Mouse (Mus musculus): ENCODE data around the gene Igsf8. TPM values are rescaled to one million over a fixed set of nuclear protein-coding genes. Genes with fewer than 3 reads are reported as not detected.
A peak's percentile ranks its signal among the peaks of the same experiment; 100 is the strongest.

Igsf8 gene
- polyA plus RNA-seq, 1 experiment from 2014 or later = 20.6 TPM

GRCm38 (mm10) chr1:172305635-172306034 lies 44.2 kb downstream of the Igsf8 start:
- 42% methylated on average over 3 of the region's 3 CpGs for WGBS (ENCODE audit: insufficient replicate concordance)
- no peaks in the 10 kb centered on the region for H3K36me3 ChIP-seq (ENCODE audit: control insufficient read depth, insufficient read depth)
- no peak for ATAC-seq (ENCODE audit: low read depth)
- H3K27ac ChIP-seq (ENCODE audit: low read length) = no peak overlapping the region
- no peak overlapping the region for H3K4me2 ChIP-seq (ENCODE audit: low read depth, low read length)
- no peaks in the 10 kb centered on the region; the same call in 1 of the 2 replicates for H3K27me3 ChIP-seq (ENCODE audit: control insufficient read depth, insufficient read depth, low read depth, low read length)
- H3K9ac ChIP-seq (ENCODE audit: low read depth, low read length) = no peak overlapping the region
- no peaks in the 10 kb centered on the region for H3K9me3 ChIP-seq (replicated peaks; ENCODE audit: control insufficient read depth, low read length)
- H3K4me1 ChIP-seq (ENCODE audit: control insufficient read depth, low read depth, low read length) = peaks cover 36% of the 10 kb centered on the region
- H3K4me3 ChIP-seq (ENCODE audit: low read depth, low read length) = no peak overlapping the region

GRCm38 (mm10) chr1:172306196-172306595 lies 44.8 kb downstream of the Igsf8 start:
- Histone ChIP-seq H3K9ac (ENCODE audit: low read depth, low read length) (no peak overlapping the region), H3K9me3 (replicated peaks; ENCODE audit: control insufficient read depth, low read length) (no peaks in the 10 kb centered on the region), H3K4me3 (ENCODE audit: low read depth, low read length) (no peak overlapping the region), H3K4me2 (ENCODE audit: low read depth, low read length) (no peak overlapping the region), H3K4me1 (ENCODE audit: control insufficient read depth, low read depth, low read length) (peaks cover 42% of the 10 kb centered on the region), H3K36me3 (ENCODE audit: control insufficient read depth, insufficient read depth) (no peaks in the 10 kb centered on the region), H3K27ac (ENCODE audit: low read length) (no peak overlapping the region), H3K27me3 (ENCODE audit: control insufficient read depth, insufficient read depth, low read depth, low read length) (no peaks in the 10 kb centered on the region; the same call in 1 of the 2 replicates)
- ATAC-seq (ENCODE audit: low read depth) = no peak
- 18% methylated on average over 4 of the region's 4 CpGs for WGBS (ENCODE audit: insufficient replicate concordance)

GRCm38 (mm10) chr1:172306885-172307284 lies 45.4 kb downstream of the Igsf8 start:
- H3K9ac ChIP-seq (ENCODE audit: low read depth, low read length) = no peak overlapping the region
- no peaks in the 10 kb centered on the region; the same call in 1 of the 2 replicates for H3K27me3 ChIP-seq (ENCODE audit: control insufficient read depth, insufficient read depth, low read depth, low read length)
- no peak overlapping the region for H3K4me3 ChIP-seq (ENCODE audit: low read depth, low read length)
- no peak overlapping the region for H3K4me2 ChIP-seq (ENCODE audit: low read depth, low read length)
- no peak for ATAC-seq (ENCODE audit: low read depth)
- H3K27ac ChIP-seq (ENCODE audit: low read length) = no peak overlapping the region
- no peaks in the 10 kb centered on the region for H3K9me3 ChIP-seq (replicated peaks; ENCODE audit: control insufficient read depth, low read length)
- WGBS (ENCODE audit: insufficient replicate concordance) = 58% methylated on average over 6 of the region's 6 CpGs
- peaks cover 47% of the 10 kb centered on the region for H3K4me1 ChIP-seq (ENCODE audit: control insufficient read depth, low read depth, low read length)
- no peaks in the 10 kb centered on the region for H3K36me3 ChIP-seq (ENCODE audit: control insufficient read depth, insufficient read depth)

- no peak for ATAC-seq (ENCODE audit: low read depth)
- Histone ChIP-seq H3K4me1 (ENCODE audit: control insufficient read depth, low read depth, low read length) (peaks cover 46% of the 10 kb centered on the region), H3K36me3 (ENCODE audit: control insufficient read depth, insufficient read depth) (no peaks in the 10 kb centered on the region), H3K4me2 (ENCODE audit: low read depth, low read length) (no peak overlapping the region), H3K4me3 (ENCODE audit: low read depth, low read length) (no peak overlapping the region), H3K27ac (ENCODE audit: low read length) (peak overlapping the region; percentile 63), H3K9me3 (replicated peaks; ENCODE audit: control insufficient read depth, low read length) (no peaks in the 10 kb centered on the region), H3K9ac (ENCODE audit: low read depth, low read length) (no peak overlapping the region; the same call in 1 of the 2 replicates), H3K27me3 (ENCODE audit: control insufficient read depth, insufficient read depth, low read depth, low read length) (no peaks in the 10 kb centered on the region; the same call in 1 of the 2 replicates)
- WGBS (ENCODE audit: insufficient replicate concordance) = 62% methylated on average over 10 of the region's 10 CpGs
Observed at GRCm38 (mm10) chr1:172307936-172308335, 46.5 kb downstream of the Igsf8 start.

GRCm38 (mm10) chr1:172308409-172308808 lies 47.0 kb downstream of the Igsf8 start:
- no peak overlapping the region; the same call in 1 of the 2 replicates for H3K9ac ChIP-seq (ENCODE audit: low read depth, low read length)

GRCm38 (mm10) chr1:172309699-172310398 lies 48.4 kb downstream of the Igsf8 start:
- H3K4me1 ChIP-seq (ENCODE audit: control insufficient read depth, low read depth, low read length) = peaks cover 44% of the 10 kb centered on the region
- peak overlapping the region; percentile 61 for H3K27ac ChIP-seq (ENCODE audit: low read length)
- H3K4me3 ChIP-seq (ENCODE audit: low read depth, low read length) = peak overlapping the region; percentile 47
- no peaks in the 10 kb centered on the region for H3K36me3 ChIP-seq (ENCODE audit: control insufficient read depth, insufficient read depth)
- no peaks in the 10 kb centered on the region for H3K27me3 ChIP-seq (ENCODE audit: control insufficient read depth, insufficient read depth, low read depth, low read length)
- peak overlapping the region; percentile 95 for H3K4me2 ChIP-seq (ENCODE audit: low read depth, low read length)
- peak overlapping the region; percentile 54 for H3K9ac ChIP-seq (ENCODE audit: low read depth, low read length)
- 2% methylated on average over 14 of the region's 14 CpGs for WGBS (ENCODE audit: insufficient replicate concordance)
- peak; percentile 33 for ATAC-seq (ENCODE audit: low read depth)
- no peaks in the 10 kb centered on the region for H3K9me3 ChIP-seq (replicated peaks; ENCODE audit: control insufficient read depth, low read length)

More at GRCm38 (mm10) chr1:172308409-172308808, 47.0 kb downstream of the Igsf8 start:
- WGBS (ENCODE audit: insufficient replicate concordance) = 80% methylated on average over 1 of the region's 1 CpGs
- ATAC-seq (ENCODE audit: low read depth) = no peak
- peak overlapping the region; percentile 63 for H3K27ac ChIP-seq (ENCODE audit: low read length)
- H3K9me3 ChIP-seq (replicated peaks; ENCODE audit: control insufficient read depth, low read length) = no peaks in the 10 kb centered on the region
- H3K4me2 ChIP-seq (ENCODE audit: low read depth, low read length) = no peak overlapping the region
- H3K27me3 ChIP-seq (ENCODE audit: control insufficient read depth, insufficient read depth, low read depth, low read length) = no peaks in the 10 kb centered on the region
- no peaks in the 10 kb centered on the region for H3K36me3 ChIP-seq (ENCODE audit: control insufficient read depth, insufficient read depth)
- H3K4me3 ChIP-seq (ENCODE audit: low read depth, low read length) = no peak overlapping the region
- H3K4me1 ChIP-seq (ENCODE audit: control insufficient read depth, low read depth, low read length) = peaks cover 49% of the 10 kb centered on the region

GRCm38 (mm10) chr1:172311248-172311906 lies 49.9 kb downstream of the Igsf8 start:
- Histone ChIP-seq H3K4me1 (ENCODE audit: control insufficient read depth, low read depth, low read length) (peaks cover 37% of the 10 kb centered on the region), H3K4me3 (ENCODE audit: low read depth, low read length) (peak overlapping the region; percentile 79), H3K27me3 (ENCODE audit: control insufficient read depth, insufficient read depth, low read depth, low read length) (no peaks in the 10 kb centered on the region), H3K36me3 (ENCODE audit: control insufficient read depth, insufficient read depth) (no peaks in the 10 kb centered on the region), H3K4me2 (ENCODE audit: low read depth, low read length) (peak overlapping the region; percentile 95), H3K9me3 (replicated peaks; ENCODE audit: control insufficient read depth, low read length) (no peaks in the 10 kb centered on the region), H3K27ac (ENCODE audit: low read length) (peak overlapping the region; percentile 91), H3K9ac (ENCODE audit: low read depth, low read length) (peak overlapping the region; percentile 73)
- peak; percentile 35 for ATAC-seq (ENCODE audit: low read depth)
- WGBS (ENCODE audit: insufficient replicate concordance) = under 1% methylated on average over 23 of the region's 23 CpGs

GRCm38 (mm10) chr1:172311921-172312767 lies 50.7 kb downstream of the Igsf8 start:
- H3K4me2 ChIP-seq (ENCODE audit: low read depth, low read length) = peak overlapping the region; percentile 95
- 0% methylated on average over 30 of the region's 55 CpGs for whole genome bisulfite sequencing (ENCODE audit: insufficient replicate concordance)
- H3K36me3 ChIP-seq (ENCODE audit: control insufficient read depth, insufficient read depth) = no peaks in the 10 kb centered on the region
- H3K27me3 ChIP-seq (ENCODE audit: control insufficient read depth, insufficient read depth, low read depth, low read length) = no peaks in the 10 kb centered on the region
- ATAC-seq (ENCODE audit: low read depth) = peak; percentile 91
- peaks cover 37% of the 10 kb centered on the region for H3K4me1 ChIP-seq (ENCODE audit: control insufficient read depth, low read depth, low read length)
- peak overlapping the region; percentile 75 for H3K9ac ChIP-seq (ENCODE audit: low read depth, low read length)
- no peaks in the 10 kb centered on the region for H3K9me3 ChIP-seq (replicated peaks; ENCODE audit: control insufficient read depth, low read length)
- peak overlapping the region; percentile 79 for H3K4me3 ChIP-seq (ENCODE audit: low read depth, low read length)
- H3K27ac ChIP-seq (ENCODE audit: low read length) = peak overlapping the region; percentile 91

Data from liver, embryonic 16.5 days (tissue).